Mouse (Mus musculus): ENCODE measurements around the gene Uspl1.

- TF ChIP-seq REST (IDR thresholded peaks at IDR 0.05; ENCODE audit: insufficient read depth, insufficient read length) (no peak), POLR2A (IDR thresholded peaks at IDR 0.05; ENCODE audit: insufficient read length, low read depth) (no peak), USF1 (IDR thresholded peaks at IDR 0.05; ENCODE audit: low read depth) (no peak), MAX (IDR thresholded peaks at IDR 0.05; ENCODE audit: low read depth) (no peak), TCF12 (IDR thresholded peaks at IDR 0.05; ENCODE audit: insufficient read depth, poor library complexity, severe bottlenecking) (no peak)
These were observed 21.1 kb downstream of the Uspl1 start for GRCm38 (mm10) chr5:149205265-149205664.
